Mouse (Mus musculus) cerebellum, adult 8-10 months (tissue): ENCODE data around the gene Selenbp1.
A peak's percentile ranks its signal among the peaks of the same experiment; 100 is the strongest.
"Not testable (repeated sequence)": the region's sequence is repeated elsewhere in the genome, so short reads cannot be mapped to it uniquely, and the experiment has no call there.

Source experiments
- DNase-seq: peaks from one replicate; pipeline ENCODE4 v3.0.0; 2022

Gene Selenbp1

DNA sequence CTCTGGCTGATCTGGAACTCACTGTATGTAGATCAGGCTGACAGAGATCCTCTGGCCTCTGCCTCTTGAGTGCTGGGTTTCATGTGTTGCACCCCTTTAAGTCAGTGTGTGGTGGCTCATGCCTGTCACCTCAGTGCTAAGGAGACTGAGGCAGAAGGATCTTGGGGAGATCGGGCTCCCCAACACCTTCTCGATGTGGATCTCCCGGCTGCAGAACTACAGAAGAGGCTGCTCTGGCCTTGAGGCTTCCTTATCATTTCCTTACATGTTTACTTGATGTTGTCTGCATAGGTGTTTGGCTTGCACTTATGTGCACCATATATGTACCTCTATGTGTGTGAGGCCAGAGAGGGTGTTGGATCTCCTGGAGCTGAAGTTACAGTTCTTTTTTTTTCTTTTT, 1.7 kb downstream of the Selenbp1 start:
- not testable (repeated sequence) for DNase-seq

DNA sequence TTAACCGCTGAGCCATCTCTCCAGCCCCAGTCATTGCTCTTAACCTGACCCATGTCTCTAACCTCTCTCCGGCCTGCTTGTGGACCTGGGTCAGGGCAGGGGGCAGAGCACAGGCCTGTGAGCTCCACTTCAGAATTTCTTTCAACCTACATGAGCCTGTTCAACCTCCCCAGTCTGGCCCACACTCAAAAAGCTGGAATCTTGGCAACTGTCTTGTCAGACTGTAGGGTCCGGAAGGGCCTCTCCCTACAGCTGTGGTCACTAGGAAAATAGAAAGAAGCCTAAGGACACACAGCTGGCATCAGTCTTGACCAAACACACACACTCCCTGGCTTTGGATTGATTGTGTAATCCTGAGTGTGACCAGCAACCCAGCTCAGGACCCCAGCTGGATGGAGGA, 2.5 kb downstream of the Selenbp1 start:
- not testable (repeated sequence) for DNase-seq

DNA sequence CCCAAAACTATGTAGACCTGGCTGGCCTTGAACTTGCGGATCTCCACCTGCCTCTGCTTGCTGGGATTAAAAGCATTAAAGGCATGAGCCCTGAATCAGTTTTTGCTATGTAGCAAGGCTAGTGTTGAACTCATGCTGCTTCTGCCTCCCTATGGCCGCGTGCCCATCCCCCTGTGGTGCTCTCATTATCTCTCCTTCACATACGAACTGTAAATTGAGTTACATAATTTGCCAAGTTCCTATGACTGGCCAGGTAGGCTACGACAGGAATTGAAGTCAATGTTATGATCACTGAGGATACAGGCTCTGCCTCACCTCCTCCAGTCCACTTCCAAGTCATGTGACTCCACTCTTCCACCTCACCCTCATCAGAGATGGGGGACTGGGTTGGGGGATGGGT, 3.3 kb downstream of the Selenbp1 start:
- DNase-seq: not testable (repeated sequence)

DNA sequence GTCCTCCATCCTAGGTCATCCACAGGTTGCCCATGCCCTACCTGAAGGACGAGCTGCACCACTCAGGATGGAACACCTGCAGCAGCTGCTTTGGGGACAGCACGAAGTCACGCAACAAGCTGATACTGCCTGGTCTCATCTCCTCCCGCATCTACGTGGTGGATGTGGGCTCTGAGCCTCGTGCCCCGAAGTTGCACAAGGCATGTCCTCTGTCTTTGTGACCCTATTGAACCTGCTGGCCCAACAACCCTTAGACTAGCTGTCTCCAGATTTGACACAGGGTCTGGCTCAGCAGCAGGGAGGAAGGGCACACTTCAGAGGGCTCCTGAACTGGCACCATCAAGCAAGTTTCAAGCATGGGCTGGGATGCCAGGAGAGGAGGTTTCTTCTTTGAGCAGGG, 4.3 kb downstream of the Selenbp1 start:
- DNase-seq: not testable (repeated sequence)

DNA sequence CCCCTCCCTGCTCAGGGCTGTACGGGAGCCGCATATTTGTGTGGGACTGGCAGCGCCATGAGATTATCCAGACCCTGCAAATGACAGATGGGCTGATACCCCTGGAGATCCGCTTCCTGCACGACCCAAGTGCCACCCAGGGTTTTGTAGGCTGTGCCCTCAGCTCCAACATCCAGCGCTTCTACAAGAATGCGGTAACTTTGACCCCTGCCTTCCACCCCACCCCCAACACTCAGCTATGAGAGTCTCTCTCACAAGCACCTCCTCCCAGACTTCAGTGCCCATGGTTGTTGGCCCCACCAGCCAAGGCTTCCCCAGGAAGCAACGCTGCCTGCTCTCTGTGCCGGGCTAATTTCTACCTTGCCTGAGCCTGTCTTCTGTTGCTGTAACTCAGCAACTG, 7.2 kb downstream of the Selenbp1 start:
- DNase-seq: not testable (repeated sequence)

DNA sequence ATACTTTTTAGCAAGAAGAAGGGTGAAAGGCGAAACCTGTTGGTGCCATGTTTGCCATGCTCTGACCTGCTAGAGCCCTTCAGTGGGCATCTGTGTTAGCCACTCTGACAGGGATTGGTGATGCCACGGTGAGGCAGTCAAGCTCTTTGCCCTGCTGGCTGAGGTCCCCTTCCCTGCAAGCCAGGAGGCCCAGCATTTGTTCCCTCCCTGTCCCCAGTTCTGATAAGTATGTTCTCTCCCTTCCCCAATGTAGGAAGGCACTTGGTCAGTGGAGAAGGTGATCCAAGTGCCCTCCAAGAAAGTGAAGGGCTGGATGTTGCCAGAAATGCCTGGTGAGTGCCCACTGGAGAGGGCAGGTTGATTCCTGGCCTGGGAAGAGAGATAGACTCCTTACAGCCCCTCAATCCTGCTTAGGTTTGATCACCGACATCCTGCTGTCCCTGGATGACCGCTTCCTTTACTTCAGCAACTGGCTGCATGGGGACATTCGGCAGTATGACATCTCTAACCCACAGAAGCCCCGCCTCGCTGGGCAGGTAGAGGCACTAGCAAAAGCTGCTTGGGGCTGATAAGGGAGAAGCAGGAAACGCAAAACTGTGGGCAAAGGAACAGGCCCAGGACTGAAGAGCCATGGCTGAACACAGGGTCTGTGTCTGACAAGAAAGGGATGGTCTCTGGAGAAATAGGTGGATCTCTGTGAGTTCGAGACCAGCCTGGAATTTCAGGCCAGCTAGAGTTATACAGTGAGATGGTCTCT, 9.5 kb downstream of the Selenbp1 start:
- DNase-seq: not testable (repeated sequence)

DNA sequence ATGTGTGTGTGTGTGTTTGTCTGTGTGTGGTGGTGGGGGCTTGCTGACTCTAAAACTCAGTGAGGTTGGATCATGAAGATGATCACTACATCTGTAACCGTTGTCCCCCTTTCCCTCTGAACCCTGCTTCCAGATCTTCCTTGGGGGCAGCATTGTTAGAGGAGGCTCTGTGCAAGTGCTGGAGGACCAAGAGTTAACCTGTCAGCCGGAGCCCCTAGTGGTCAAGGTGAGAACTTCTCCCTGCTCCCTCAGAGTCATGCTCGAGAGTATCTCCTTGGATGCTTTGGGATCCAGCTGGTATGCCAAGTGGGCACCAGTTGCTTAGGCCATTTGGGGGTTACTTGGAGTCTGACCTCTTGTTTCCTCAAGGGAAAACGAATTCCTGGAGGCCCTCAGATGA, 10.8 kb downstream of the Selenbp1 start:
- DNase-seq: not testable (repeated sequence)

DNA sequence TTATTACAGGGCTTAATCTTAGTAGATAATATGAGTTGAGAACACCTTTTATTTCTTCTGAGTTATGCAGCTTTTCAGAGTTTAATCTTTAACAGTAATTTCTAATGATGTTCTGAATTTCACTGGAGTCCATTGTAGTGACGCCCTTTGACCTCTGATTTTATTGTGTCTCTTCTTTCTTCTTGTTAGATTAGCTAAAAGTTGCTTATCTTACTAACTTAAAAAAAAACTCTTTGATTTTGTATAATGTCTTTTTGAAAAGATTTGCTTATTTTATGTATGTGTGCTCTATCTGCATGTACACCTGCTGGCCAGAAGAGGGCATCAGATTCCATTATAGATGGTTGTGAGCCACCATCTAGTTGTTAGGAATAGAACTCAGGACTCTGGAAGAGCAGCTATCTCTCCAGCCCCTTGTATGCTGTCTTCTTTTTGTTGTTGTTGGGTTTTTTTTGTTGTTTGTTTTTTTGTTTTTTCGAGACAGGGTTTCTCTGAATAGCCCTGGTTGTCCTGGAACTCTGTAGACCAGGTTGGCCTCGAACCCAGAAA, 15.3 kb downstream of the Selenbp1 start:
- no peak for DNase-seq

DNA sequence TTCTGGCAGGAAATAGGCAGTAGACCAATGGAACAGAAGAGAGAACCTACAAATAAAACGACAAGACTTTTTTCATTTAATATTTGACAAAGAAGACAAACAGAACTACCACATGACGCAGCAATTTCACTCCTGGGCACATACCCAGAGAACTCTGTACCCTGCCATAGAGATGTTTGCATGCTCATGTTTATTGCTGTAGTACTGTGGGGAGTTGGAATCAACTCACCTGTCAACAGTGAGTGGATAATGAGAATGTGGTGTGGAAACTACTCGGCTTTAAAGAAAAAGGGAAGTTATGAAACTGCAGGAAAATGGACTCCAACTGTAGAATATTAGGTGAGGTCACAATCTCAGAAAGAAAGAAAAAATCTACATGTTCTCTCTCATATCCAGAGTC, 16.8 kb downstream of the Selenbp1 start:
- no peak for DNase-seq

DNA sequence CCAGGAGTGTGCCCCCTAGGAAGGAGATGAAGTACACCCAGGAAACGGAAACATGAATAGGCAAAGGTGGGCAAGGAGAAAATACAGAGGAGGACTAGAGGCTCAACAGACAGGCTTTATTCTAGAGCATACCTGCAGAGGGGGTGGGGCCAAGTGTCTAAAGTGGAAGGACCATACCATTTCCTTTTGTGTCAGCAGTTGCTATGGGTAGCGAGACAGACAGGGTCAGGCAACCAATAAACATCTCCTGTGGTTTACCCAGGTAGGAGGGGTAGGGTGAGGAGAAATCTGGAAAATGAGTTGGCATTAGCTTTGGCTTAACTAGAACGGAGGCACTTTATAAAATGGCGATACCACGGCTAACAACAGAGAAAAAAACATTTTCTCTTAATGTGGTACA, 19.9 kb downstream of the Selenbp1 start:
- DNase-seq: peak; percentile 49

DNA sequence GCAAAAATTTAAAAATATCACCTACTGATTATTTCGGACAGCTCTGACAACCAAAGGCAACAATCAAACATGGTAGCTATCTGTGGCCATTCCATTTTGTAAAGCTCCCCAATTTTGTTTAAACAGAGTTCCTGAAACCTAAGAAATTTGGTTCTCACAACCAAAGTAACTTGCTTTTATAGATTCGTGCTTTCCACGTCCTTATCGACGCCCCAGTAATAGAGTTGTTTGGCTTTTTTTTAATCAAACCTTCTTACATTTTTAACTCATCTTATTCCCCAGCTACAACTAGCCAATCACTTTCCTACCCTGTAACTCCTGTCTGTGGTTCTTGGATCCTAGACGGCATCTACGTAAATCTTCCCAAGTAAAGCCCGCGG, 20.5 kb downstream of the Selenbp1 start:
- no peak for DNase-seq

DNA sequence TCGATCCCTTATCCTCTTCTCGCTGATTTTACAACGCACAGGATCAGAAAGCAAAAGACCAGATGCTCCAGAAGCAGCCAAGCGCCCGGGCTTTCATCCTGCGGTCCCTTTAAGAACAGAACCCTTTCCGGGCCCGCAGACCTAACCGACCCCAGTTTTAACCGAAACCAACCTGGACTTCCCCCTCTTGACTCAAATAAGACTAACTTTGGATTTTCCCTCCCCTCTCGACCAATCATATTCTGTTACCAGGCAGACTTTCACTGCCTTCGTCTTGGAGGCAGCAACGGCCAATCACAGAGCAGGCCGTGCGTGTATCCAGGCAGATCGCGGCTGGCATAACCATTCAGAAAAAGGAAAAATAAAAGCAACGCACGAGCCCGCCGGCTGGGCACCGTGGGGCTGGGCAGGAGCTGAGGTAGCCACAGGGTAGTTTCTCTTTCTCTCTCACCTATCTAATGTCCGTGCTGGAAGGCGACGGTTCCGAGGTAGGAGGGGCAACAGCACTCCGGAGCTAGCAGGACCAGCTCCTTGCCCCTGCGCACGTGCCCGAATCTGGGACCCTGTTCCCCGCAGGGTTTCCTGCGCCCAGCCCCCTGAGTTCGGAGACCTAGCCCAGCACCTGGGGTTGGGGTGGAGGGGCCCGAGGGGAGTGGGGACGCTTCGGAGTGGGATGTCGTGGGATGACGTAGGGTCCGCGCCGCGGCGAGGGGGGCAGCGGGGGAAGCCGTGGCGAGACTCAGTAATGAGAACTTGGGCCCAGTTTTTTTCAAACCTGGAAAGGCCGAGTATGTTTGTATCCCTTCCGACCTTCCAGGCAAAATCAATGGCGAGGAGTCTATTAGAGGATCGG, 21.1 kb downstream of the Selenbp1 start, which contains the start of gene Rfx5:
Rfx5 (plus strand) TSS at position 312 of the 853 bp plus-strand sequence.
- DNase-seq: peak; percentile 92

DNA sequence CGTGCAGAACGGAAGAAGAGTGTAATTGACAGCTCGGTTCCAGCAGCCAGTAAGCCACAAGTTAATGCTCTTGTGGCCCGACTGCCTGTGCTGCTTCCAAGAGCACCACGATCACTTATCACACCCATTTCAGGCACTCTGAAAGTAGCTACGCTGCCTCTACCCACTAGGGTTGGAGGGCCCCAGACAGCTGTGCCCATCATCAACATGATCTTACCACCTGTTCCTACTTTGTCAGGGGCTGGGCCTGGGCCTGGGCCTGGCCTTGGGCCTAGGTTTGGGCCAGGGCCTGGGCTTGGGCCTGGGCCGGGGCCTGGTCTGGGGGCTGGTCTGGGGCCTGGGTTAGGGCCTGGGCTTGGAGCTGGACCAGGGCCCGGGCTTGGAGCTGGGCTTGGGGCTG, 25.4 kb downstream of the Selenbp1 start:
- DNase-seq: no peak

DNA sequence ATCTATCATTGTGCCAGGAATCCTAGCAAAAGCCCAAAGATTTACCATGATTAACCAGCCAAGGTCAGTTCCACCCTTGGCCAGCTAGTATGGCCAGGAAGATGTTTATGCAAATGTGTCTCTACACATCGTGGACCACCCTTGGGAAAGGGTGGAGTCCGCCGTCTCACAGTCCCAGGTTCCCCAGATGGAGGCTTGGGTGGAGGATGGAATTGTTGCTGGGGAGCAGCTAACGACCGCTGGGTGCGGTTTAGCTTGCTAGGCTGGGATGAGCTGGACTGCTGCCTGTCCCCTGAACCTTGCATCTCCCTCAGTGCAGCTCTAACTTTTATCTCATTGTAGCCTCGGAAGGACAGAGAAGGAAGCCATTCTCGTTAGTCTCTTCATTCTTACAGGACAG, 27.0 kb downstream of the Selenbp1 start:
- DNase-seq: no peak

DNA sequence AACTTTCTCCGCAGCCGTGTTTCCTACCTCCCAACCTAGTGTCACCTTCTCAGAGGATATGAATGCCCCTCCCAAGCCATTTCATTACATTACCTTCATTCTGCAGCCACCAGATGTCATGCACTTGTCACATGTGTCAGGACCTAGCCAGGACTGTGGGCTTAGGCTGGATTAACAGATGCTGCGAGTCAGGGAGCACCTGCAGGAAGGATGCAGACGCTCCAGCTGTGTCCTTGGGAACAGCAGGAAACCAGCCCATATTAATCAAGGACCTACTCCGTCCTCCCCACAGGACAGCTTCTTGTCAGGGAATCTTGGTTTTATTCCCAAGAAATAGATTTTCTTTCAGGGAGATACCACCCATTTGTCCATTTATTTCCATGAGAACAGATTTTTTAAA, 27.5 kb downstream of the Selenbp1 start:
- no peak for DNase-seq

DNA sequence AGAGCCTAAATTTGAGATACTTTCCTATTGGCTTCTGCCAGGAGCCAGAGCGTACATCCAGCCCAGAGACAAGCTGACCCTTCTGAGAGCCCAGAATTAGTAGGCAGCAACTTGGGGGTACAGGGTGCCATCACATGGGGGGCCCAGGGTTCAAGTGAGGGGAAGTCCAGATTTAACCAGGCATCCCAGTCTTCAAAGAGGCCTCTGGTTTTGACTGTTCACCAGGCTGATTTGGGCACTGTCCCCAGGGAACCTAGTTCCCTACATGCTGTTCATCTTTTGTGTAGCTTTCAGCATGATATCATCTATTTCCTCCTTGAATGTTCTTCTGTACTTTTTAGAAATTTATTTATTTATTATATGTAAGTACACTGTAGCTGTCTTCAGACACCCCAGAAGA, 32.1 kb downstream of the Selenbp1 start:
- DNase-seq: no peak

DNA sequence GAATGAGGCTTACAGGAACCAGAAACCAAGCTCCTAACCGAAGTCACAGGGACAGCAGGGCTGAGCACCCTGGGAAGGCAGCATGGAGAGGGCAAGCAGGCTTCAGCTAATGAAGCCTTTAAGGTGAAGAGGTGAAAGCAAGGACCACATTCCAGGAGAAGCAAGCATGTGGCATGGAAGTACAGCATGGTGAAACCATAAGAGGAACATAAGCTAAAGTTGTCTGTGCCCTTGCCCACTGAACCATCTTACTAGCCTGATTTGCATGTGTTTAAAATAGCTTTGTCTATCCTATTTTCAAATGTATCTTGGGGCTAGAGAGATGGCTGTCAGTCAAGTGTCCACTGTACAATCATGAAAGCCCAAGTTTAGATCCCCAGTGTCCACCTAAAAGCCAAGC, 33.0 kb downstream of the Selenbp1 start:
- DNase-seq: no peak

DNA sequence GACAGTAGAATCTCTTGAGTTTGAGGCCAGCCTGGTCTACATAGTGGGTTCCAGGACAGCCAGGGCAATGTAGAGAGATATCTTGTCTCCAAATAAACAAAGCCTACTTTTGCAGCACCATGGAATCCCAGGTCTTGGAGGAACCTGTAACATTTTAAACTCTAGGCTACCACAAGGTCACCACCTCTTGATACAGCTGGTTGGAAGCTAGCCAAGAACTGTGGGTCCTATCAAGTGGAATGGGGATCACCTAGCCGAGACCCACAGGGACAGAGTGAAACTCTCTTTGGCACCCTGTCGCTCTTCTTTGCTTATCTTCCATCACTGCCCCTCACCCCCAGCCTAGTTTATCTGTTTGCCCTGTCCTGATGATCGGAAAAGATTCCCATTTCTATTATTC, 39.7 kb downstream of the Selenbp1 start:
- DNase-seq: no peak

DNA sequence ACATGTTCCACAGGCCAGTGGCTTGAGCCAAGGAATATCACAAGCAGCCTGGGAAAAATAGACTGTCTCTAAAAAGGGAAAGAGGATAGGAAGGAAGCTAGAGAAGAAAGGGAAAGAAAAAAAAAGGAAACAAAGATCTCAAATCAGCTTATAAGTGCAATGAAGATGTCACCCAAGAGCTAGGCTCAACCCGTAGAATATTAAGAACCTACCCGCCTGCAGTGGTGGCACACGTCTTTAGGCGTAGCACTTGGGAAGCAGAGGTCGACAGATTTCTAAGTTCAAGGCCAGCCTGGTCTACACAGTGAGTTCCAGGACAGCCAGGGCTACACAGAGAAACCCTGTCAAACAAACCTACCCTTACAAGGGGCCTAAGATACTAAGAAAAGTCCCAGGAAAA, 40.8 kb downstream of the Selenbp1 start:
- DNase-seq: no peak

DNA sequence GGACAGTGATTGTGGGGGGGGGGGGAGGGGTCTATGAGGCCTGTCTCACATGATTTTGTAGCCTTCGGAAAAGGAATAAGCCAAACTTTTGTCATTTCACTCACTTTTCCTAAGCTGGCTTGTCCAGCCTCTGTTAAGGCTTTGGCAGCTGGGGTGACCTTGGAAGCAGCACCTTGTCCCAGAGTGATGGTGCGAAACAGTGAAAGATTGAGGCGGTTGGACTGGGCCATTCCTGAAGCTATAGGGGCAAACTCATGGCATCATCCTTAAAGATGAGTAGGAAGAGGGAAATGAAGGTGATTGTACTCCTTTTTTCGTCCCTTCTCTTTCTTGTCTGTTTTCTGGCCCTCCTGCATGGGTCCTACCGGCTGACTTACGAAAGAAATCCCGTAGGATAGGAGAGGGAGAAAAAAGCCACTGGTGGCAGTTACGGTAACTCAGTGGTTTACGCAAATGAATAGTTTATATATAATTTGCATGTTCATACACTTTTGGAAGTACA, 41.2 kb downstream of the Selenbp1 start:
- DNase-seq: no peak

DNA sequence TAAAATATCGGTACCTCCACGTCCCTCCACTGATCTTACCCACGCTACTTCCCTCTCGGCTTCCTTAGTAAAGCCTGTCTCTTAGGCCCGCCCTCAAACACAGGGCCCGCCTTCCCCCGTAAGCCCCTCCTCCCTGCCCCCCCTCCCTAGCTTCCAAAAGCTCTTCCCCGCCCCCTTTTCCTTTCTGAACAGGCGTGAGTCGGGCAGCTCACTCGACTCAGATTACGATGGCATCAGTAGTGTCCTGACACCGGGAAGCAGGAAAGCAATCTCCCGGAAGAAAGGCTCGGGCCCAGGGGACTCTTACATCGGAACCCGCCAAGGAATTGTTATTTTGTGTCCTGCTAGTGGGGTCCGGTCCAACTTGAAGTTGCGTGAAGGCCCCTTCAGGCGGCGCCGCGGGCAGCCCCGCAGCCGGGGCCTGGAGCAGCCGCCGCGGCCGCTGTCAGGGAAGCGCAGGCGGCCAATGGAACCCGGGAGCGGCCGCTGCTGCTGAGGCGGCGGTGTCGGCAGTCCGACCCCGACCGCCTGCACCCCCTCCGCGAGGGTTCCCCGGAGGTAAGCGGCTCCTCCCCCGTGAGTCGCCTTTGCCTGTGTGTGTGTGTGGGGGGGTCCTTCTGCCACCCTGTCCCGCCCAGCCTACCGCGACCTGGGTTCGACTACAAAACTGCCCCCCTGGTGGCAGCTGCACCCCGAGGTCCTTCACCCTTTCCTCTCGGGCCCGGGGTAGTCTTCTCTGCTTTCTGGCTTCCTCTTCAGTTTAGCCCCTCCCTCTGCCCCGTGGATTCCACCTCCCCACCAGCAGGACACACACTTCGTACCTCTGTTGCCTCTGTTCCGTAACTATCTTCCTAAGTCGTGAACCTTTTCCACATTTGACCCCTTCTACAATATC, 41.9 kb downstream of the Selenbp1 start, which contains the start of gene Pi4kb:
Pi4kb (plus strand) TSS at position 204 of the 895 bp plus-strand sequence.
- peak; percentile 83 for DNase-seq

DNA sequence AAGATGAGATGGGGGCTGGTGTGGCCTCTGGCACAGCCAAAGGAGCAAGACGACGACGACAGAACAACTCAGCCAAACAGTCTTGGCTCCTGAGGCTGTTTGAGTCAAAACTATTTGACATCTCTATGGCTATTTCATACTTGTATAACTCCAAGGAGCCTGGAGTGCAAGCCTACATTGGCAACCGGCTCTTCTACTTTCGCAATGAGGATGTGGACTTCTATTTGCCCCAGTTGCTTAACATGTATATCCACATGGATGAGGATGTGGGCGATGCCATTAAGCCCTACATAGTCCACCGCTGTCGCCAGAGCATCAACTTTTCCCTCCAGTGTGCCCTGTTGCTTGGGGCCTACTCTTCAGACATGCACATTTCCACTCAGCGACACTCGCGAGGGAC, 51.5 kb downstream of the Selenbp1 start:
- DNase-seq: no peak

DNA sequence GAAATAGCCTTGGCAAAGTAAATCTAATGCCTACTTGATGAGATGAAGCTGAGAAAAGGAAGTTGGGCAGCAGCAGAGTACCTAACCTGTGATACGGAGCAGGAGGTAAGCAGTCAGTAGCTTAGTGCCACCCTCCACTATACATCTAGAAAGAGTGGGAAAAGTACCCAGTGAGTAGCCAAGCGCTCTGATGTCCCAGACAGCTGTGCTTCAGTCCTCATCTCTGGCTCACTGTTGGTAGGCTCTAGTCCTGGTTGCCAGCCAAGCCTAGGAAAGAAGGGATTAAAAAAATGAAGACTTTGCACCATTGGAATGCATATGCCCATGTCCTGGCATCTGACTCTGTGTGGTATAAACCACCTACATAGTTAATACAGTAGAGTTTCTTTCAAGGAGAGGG, 52.7 kb downstream of the Selenbp1 start:
- DNase-seq: no peak
